Mouse (Mus musculus) cerebellum, adult 11-12 months (tissue): ENCODE data around the gene Ormdl1.
"Not testable (repeated sequence)": the region's sequence is repeated elsewhere in the genome, so short reads cannot be mapped to it uniquely, and the experiment has no call there.

Source experiments
- DNase-seq: peaks from one replicate; pipeline ENCODE4 v3.0.0; 2022

The Ormdl1 gene

DNA sequence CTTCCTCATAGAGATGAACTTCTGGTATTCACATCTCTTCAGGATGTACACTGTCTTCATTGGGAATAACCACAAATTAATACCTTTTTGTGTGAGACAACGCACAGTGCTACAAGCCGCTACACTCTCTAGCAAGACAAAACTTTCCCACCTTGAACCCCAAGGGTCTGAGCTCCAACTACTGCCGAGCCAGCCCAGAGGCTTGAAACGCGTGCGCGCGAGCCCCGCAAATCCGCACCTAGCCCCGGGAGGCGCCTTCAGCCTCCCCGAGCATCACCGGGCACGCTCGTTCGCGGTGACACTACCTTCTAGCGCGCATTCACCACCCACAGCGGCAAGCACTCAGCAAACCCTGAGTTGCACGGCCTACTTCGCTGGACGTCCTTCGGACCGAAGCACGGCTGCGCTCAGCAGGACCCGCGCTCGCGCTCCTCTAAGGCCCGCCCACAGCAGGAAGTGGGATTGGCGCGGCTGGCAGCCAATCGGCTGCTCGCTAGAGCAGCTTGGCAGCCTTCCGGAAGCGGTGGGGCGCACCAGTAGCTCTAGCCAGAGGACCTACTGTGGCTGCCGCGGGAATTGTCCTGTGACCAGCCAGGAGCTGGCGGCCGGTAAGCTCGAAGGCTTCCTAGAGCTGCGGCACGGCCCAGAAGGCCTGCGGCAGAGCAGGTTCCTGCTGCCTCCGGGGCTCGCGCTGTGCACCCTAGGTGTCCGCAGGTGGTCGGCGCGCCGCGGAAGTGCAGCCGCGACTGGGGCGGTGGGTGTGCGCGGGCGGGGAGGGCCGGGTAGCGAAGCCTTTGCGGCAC, at the start of gene Ormdl1, which contains the start of the genes Pms1 and Gm28778:
Gene Ormdl1 (plus strand): TSS at position 515 of the 803 bp plus-strand sequence.
Gene Pms1 (minus strand): TSS at position 438 of the 803 bp plus-strand sequence.
Gene Gm28778 (plus strand): TSS at position 531 of the 803 bp plus-strand sequence.
- DNase-seq = peak; percentile 96

GRCm38 (mm10) chr1:53264958-53265612, 31.8 kb upstream of the Ormdl1 start:
- not testable (repeated sequence) for DNase-seq

DNA sequence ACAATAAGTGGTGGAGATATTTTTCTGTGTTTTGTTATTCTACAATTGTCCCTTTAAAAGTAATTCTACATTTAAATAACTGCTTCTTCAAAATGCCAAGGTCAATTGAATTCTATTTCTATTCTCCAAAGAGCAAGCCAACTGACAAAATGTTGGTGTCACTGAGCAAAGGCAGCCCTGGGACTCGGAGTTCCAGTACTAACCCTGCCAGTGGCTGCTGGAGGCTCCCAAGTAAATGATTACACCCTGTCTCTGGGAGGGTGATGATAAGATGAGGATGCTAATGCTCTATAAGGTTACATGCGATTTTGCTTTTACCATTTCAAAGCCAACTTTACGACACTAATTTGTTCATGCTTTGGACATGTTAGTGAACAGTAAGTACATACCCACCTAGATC, 27.0 kb upstream of the Ormdl1 start:
- no peak for DNase-seq

DNA sequence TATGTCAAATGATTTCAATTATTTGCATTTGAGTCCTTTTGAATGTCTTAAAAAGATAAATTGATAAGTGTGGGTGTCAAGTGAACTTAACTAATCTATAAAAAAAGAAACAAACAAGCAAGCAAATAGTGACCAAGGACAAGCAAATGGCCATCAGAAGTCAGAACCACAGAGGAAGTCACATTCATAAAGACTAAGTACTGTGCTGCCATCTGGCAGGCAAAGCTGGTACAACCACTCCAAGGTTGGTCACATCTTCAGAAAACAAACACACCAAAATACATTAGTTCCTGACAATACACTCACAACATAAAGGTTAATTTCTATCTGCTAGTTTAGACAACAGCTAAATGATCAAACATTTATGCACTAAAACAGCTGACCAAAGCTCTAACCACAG, 24.2 kb upstream of the Ormdl1 start:
- peak; percentile 39 for DNase-seq

- no peak for DNase-seq
Observed at GRCm38 (mm10) chr1:53291197-53291596, 5.7 kb upstream of the Ormdl1 start.

- DNase-seq = no peak
Observed at GRCm38 (mm10) chr1:53300506-53300905, 3.6 kb downstream of the Ormdl1 start.

- DNase-seq = peak; percentile 85
Observed at GRCm38 (mm10) chr1:53312989-53313967, 16.4 kb downstream of the Ormdl1 start, which contains the start of gene Osgepl1. Osgepl1 (plus strand) TSS chr1:53313624.

DNA sequence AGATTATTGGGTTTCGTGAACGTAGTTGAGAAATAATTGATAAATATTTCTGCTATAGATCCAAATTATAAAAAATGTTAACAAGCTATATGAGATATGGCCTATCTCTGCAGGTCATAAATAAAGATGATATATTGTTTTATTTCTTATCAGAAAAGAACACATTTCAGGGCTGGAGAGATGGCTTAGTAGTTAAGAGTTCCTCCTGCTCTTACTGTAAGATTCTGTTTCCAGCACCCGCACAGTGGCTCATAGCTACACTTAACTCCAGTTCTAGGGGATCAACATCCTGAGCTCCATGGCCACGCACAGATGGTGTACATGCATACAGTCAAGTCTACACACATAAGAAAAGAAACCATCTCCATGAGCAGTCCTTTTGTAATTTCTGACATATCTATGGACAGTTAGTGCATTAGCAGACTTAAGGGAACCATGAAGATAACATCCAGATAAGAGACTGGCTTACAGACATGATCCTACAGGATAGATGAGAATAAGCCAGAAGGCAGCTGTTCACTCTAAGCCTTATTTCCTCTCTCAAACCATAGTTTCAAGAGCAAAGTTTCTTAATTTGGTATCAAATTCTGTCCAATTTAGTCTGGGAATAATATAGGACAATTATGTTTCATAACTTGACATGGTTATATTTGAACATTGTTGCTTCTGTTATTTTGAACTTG, 24.9 kb downstream of the Ormdl1 start:
- no peak for DNase-seq

- DNase-seq = no peak
Observed at GRCm38 (mm10) chr1:53323254-53323653, 26.4 kb downstream of the Ormdl1 start.

- DNase-seq = no peak
Observed at GRCm38 (mm10) chr1:53324277-53324676, 27.4 kb downstream of the Ormdl1 start.

GRCm38 (mm10) chr1:53324827-53325494, 28.1 kb downstream of the Ormdl1 start:
- no peak for DNase-seq

- DNase-seq = not testable (repeated sequence)
Observed at GRCm38 (mm10) chr1:53333527-53333926, 36.6 kb downstream of the Ormdl1 start.

DNA sequence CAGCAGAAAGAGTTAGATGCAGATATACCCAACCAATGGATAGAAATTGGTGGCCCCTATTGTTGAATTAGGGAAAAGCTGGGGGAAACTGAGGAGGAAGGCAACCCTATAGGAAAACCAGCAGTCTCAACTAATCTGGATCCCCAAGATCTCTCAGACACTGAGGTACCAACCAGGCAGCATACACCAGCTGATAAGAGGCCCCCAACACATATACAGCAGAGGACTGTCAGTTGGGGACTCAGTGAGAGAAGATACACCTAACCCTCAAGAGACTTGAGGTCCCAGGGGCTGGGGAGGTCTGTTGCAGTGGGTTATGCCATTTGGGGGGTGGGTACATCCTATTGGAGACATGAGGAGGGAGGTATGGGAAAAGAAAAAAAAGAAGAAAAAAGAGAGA, 38.6 kb downstream of the Ormdl1 start:
- DNase-seq = no peak

DNA sequence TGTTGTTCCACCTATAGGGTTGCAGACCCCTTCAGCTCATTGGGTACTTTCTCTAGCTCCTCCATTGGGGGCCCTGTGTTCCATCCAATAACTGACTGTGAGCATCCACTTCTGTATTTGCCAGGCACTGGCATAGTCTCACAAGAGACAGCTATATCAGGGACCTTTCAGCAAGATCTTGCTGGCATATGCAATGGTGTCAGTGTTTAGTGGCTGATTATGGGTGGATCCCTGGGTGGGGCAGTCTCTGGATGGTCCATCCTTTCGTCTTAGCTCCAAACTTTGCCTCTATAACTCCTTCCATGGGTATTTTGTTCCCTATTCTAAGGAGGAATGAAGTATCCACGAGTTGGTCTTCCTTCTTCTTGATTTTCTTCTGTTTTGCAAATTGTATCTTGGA, 40.5 kb downstream of the Ormdl1 start:
- DNase-seq = not testable (repeated sequence)

DNA sequence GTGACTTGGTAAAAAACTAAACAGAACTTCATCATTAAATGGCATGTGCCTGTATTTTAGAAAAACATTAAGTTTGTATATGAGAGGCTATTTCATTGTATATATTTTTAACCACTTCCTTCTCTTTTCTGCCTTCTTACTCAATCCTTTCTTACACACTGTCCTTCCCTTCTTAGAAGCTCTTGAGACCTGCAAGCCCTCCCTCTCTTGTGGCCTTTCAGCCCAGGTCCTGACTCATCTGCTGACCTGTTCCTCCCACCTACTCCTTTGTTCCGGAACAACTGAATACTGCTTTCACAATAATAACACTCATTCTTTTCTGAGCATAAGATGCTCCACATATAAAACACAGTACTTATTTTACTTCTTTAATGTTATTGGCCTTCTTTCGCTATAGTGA, 44.2 kb downstream of the Ormdl1 start:
- no peak for DNase-seq

- DNase-seq = peak; percentile 97
Observed at GRCm38 (mm10) chr1:53352327-53353261, 55.7 kb downstream of the Ormdl1 start, which contains the start of the genes Asdurf, Gm28551 and Asnsd1. Asdurf (minus strand) TSS chr1:53352619. Gm28551 (minus strand) TSS chr1:53352667. Asnsd1 (minus strand) TSS chr1:53352752.

DNA sequence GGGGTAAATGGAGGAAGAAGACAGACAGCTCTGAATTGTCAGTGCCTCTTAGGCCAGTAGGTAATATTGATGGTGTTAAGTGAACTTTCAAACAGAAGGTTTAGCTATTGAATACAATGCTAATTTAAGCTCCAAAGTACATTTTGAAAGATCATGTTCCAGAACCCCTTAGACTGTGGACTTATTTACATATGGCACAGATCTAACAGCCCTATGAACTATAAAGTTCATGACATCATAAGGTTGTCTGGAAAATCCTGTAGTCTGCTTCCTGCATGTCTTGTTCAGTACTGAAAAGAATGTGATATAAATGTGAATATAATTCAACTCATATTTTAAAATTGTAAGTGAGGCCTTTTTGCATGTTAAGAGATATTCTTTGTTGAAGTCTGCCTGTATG, 62.1 kb downstream of the Ormdl1 start:
- no peak for DNase-seq
